Comparison of ENCODE assay signal across 9 mouse cellular contexts in the genomic region with DNA sequence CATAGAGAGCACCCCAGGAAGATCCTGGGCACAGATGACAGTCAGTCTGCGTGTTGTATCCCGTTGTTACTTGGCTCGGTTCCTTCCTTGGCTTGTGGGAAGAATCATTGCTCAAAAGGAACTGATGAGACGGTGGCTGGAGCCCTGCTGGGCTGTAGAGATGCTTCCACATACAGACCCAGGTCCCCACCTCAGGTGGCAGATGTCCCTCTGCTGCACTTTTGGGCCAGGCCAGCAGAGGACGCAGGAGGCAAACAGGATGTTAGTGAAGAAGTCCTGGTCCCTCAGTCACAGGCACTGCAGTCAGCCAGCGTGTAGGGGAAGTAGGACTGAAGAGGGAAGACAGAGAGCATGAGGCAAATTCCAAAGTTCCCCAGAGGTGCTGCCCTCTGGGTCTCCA. TPM values are rescaled to one million over a fixed set of nuclear protein-coding genes. Genes with fewer than 3 reads are reported as not detected.
DNase-seq lines count a peak whose midpoint lies in the region; ATAC-seq lines count a peak whose summit lies in the region.
"Had no signal": no experiment of that assay in that cellular context is flagged by ENCODE, and none has a peak within 500 bp of the region (broad histone marks: within the 10 kb centered on the region; RNA-seq: fewer than 3 reads in every experiment).

No protein-coding gene starts in this region.

- H3K27ac ChIP-seq in midbrain, embryonic 10.5 days (replicated peaks): no peak overlapping the region
- H3K27ac ChIP-seq in midbrain, embryonic 11.5 days (ENCODE audit: low read depth, low read length): no peak overlapping the region
- H3K27ac ChIP-seq: liver, embryonic 15.5 days had no signal

- DNase-seq in embryo, embryonic 10 days (ENCODE audit: low spot score): peak; percentile 13
- DNase-seq in embryo, embryonic 11 days: no peak
- peak; percentile 42 for DNase-seq in right cerebral cortex, postnatal 4 days
- DNase-seq in right cerebral cortex, postnatal 36 days (ENCODE audit: low spot score in 2 of 2): no peak
- peak; percentile 32 to 48 for DNase-seq in heart, postnatal 14 days
- DNase-seq in lung, postnatal 25 days (ENCODE audit: low spot score): peak; percentile 52
- no peak for DNase-seq in midbrain, embryonic 10.5 days (ENCODE audit: low spot score)
- DNase-seq in midbrain, embryonic 11.5 days (ENCODE audit: low spot score, missing footprints): no peak

- ATAC-seq in midbrain, embryonic 11.5 days (ENCODE audit: low FRiP score): no peak

- no peak overlapping the region for H3K4me2 ChIP-seq in midbrain, embryonic 11.5 days
- H3K4me2 ChIP-seq: liver, embryonic 15.5 days had no signal

- H3K36me3 ChIP-seq in midbrain, embryonic 10.5 days: peaks cover 76% of the 10 kb centered on the region
- H3K36me3 ChIP-seq in midbrain, embryonic 11.5 days (ENCODE audit: control insufficient read depth, insufficient read depth, low read length): peaks cover 20% of the 10 kb centered on the region

- H3K4me3 ChIP-seq in midbrain, embryonic 10.5 days: no peak overlapping the region
- H3K4me3 ChIP-seq in midbrain, embryonic 11.5 days (ENCODE audit: low read depth, low read length): no peak overlapping the region
- H3K4me3 ChIP-seq: liver, embryonic 15.5 days had no signal

- WGBS in midbrain, embryonic 10.5 days: 83% methylated on average over 6 of the region's 6 CpGs
- WGBS in midbrain, embryonic 11.5 days: 73% methylated on average over 6 of the region's 6 CpGs

- H3K4me1 ChIP-seq in midbrain, embryonic 10.5 days: peaks cover 14% of the 10 kb centered on the region
- peaks cover 4% of the 10 kb centered on the region for H3K4me1 ChIP-seq in midbrain, embryonic 11.5 days (ENCODE audit: control insufficient read depth, insufficient read depth, low read length)

- intact Hi-C loops in heart, postnatal 14 days (cut with DNase I): no loop called here

- H3K9ac ChIP-seq in midbrain, embryonic 11.5 days (ENCODE audit: low read length): no peak overlapping the region
- H3K9ac ChIP-seq: liver, embryonic 15.5 days had no signal

- 0 out of 2 replicates have a peak, but pooled peaks cover 5% of the 10 kb centered on the region for H3K9me3 ChIP-seq in midbrain, embryonic 10.5 days (replicated peaks)
- H3K9me3 ChIP-seq in midbrain, embryonic 11.5 days (ENCODE audit: control insufficient read depth, low read length): no peaks in the 10 kb centered on the region
- H3K9me3 ChIP-seq: liver, embryonic 15.5 days had no signal

- no peaks in the 10 kb centered on the region for H3K27me3 ChIP-seq in midbrain, embryonic 10.5 days (ENCODE audit: low read depth, poor library complexity, severe bottlenecking)
- no peaks in the 10 kb centered on the region for H3K27me3 ChIP-seq in midbrain, embryonic 11.5 days (ENCODE audit: control insufficient read depth, insufficient read depth, low read length)
- H3K27me3 ChIP-seq: liver, embryonic 15.5 days had no signal

RNA-seq across cellular contexts. Expression of gene Nubp1, which starts 4.2 kb away (rescaled TPM):
- total RNA-seq in heart, postnatal 14 days (2021): 1 to 10 TPM; 8.5 to 8.7 TPM
- polyA plus RNA-seq in midbrain, embryonic 10.5 days (2016; fragmentation: Nextera tagmentation; extraction: Ambion mirVana): 73.7 and 80.5 TPM in 2 replicates
- 66.5 and 71.8 TPM in 2 replicates for polyA plus RNA-seq in midbrain, embryonic 11.5 days (2014; fragmentation: Nextera tagmentation; extraction: Ambion mirVana)

RNA-seq across cellular contexts. Expression of gene Tekt5, which starts 20.7 kb away (rescaled TPM):
- under 1 TPM; 0.14 to 0.22 TPM for total RNA-seq in heart, postnatal 14 days (2021)
- polyA plus RNA-seq in midbrain, embryonic 10.5 days (2016; fragmentation: Nextera tagmentation; extraction: Ambion mirVana): not detected in 2 replicates
- 0.16 and 0.18 TPM in 2 replicates for polyA plus RNA-seq in midbrain, embryonic 11.5 days (2014; fragmentation: Nextera tagmentation; extraction: Ambion mirVana)

RNA-seq across cellular contexts. Expression of gene Tvp23a, which starts 31.2 kb away (rescaled TPM):
- total RNA-seq in heart, postnatal 14 days (2021): under 1 TPM; 0.29 to 0.41 TPM
- polyA plus RNA-seq in midbrain, embryonic 10.5 days (2016; fragmentation: Nextera tagmentation; extraction: Ambion mirVana): 22.9 and 27.5 TPM in 2 replicates
- polyA plus RNA-seq in midbrain, embryonic 11.5 days (2014; fragmentation: Nextera tagmentation; extraction: Ambion mirVana): 24.5 and 25.0 TPM in 2 replicates

Comparison
In these comparisons a context has a peak if more than half of its experiments do, and no peak if none do; other contexts are left out.
1. DNase-seq: peak in embryo, embryonic 10 days (single experiment), right cerebral cortex, postnatal 4 days (single experiment), heart, postnatal 14 days (2 of 2) and lung, postnatal 25 days (single experiment); none in embryo, embryonic 11 days (single experiment), right cerebral cortex, postnatal 36 days (0 of 2), midbrain, embryonic 10.5 days (single experiment) and midbrain, embryonic 11.5 days (single experiment).